Mouse (Mus musculus): ENCODE results near the gene Gm6657.

DNA sequence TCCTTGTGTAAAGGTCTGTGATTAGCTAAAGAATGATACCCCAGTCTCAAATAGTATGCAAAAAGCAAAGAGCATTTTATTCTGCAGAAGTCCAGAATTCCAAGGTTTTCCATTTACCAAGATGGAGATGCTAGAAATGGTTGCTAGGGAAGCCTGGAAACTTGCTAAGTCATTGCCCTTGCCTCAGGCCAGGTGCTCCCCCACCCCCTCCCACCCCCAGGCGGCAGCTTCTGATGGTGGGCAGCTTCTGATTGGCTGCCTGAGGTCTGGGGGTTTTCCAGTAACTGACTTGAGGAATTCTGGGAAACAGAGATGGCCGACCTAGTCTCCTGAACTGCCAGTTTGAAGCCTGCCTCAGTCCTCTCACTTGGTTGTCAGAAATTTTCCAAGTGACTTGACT lies 12.6 kb upstream of the Gm6657 start:
- TF ChIP-seq CTCF (IDR thresholded peaks at IDR 0.05; ENCODE audit: low read depth, low read length) (no peak), TAL1 (conservative IDR thresholded peaks at IDR 0.05; ENCODE audit: low read depth, low read length) (no peak), GATA1 (IDR thresholded peaks at IDR 0.05; ENCODE audit: borderline replicate concordance, low read length) (no peak), POLR2AphosphoS5 (IDR thresholded peaks at IDR 0.05; ENCODE audit: insufficient replicate concordance, low read depth, low read length) (no peak)
